Mouse (Mus musculus) erythroblast, embryonic 14.5 days (primary cell): ENCODE data around the gene Sgsm1. TPM values are rescaled to one million over a fixed set of nuclear protein-coding genes. Genes with fewer than 3 reads are reported as not detected.
"Not testable (repeated sequence)": the region's sequence is repeated elsewhere in the genome, so short reads cannot be mapped to it uniquely, and the experiment has no call there.

Experiments used
- H3K27me3 ChIP-seq: 2 replicates; pipeline ENCODE4 v1.6.1; 2012; ENCODE audit warnings: inconsistent platforms; ENCODE audit not compliant: control insufficient read depth
- H3K36me3 ChIP-seq: 2 replicates; pipeline ENCODE4 v1.6.1; 2012; ENCODE audit warnings: mild to moderate bottlenecking, inconsistent platforms; ENCODE audit not compliant: control insufficient read depth
- H3K4me1 ChIP-seq: 2 replicates; pipeline ENCODE4 v1.6.1; 2012; ENCODE audit warnings: inconsistent platforms; ENCODE audit not compliant: control insufficient read depth
- H3K4me3 ChIP-seq: replicated peaks from 2 replicates; pipeline ENCODE3; 2012; ENCODE audit warnings: moderate library complexity, mild to moderate bottlenecking, inconsistent platforms
- H3K9me3 ChIP-seq: 2 replicates; pipeline ENCODE4 v1.6.1; 2012; ENCODE audit warnings: low read length, inconsistent platforms, mixed read lengths; ENCODE audit not compliant: control insufficient read depth
- GATA1 ChIP-seq: IDR thresholded peaks from 2 replicates; pipeline ENCODE4 v1.6.1; 2012; ENCODE audit warnings: low read length, inconsistent platforms, mixed read lengths
- TAL1 ChIP-seq: IDR thresholded peaks from 3 replicates; pipeline ENCODE4 v1.6.1; 2012; ENCODE audit warnings: low read length, inconsistent platforms, mixed read lengths
- polyA plus RNA-seq: library from polyadenylated mRNA; stranded (reverse); fragments of >175 nt; gene quantifications from 2 replicates; pipeline ENCODE4 v1.2.3, GENCODE M21; 2012

Sgsm1 gene
- polyA plus RNA-seq, 1 experiment: not detected

DNA sequence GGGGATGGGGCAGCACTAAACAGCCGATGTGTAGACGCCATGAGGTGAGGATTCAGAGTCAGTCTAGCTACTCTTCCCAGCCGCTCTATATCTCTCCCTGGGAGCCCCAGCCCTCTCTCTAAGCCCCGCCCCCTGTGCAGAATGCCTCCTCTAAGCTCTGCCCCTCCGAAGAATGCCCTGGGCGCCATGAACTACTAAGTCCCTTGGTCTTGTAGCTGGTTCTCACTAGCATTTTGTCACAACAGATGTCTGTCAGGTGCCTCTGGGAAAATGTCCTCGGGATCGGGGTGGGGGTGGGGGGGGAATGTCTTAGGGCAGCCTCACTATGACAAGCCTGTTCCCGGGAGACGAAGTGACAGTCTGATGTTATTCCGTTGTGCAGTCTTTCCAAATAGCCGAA is 37.0 kb upstream of the Sgsm1 start:
- TF ChIP-seq TAL1 (no peak), GATA1 (no peak)
- H3K4me1 ChIP-seq: no peaks in the 10 kb centered on the region
- H3K36me3 ChIP-seq: no peaks in the 10 kb centered on the region
- no peaks in the 10 kb centered on the region for H3K9me3 ChIP-seq
- peaks cover 47% of the 10 kb centered on the region for H3K27me3 ChIP-seq
- no peak overlapping the region for H3K4me3 ChIP-seq

DNA sequence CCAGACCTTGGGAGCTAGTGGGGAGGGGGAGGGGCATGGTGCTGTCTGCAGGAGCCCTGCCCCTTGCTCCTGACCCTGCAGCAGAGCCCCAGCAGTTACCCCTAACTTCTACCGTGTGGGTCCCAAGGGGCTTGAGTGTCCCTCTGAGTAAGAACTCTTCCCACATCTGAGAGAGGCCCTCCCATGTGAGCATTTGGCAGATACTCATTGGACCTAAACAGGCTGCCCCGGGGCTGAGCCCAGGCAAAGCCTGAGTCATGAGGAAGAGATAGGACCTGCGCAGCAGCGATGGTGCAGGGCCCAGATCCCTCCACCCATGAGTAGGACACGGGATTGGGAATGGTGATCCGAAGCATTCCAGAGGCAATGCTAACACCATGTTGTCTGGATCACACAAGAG is 36.1 kb upstream of the Sgsm1 start:
- peaks cover 47% of the 10 kb centered on the region for H3K27me3 ChIP-seq
- H3K36me3 ChIP-seq, H3K4me1 ChIP-seq, H3K4me3 ChIP-seq, H3K9me3 ChIP-seq: not testable (repeated sequence)

DNA sequence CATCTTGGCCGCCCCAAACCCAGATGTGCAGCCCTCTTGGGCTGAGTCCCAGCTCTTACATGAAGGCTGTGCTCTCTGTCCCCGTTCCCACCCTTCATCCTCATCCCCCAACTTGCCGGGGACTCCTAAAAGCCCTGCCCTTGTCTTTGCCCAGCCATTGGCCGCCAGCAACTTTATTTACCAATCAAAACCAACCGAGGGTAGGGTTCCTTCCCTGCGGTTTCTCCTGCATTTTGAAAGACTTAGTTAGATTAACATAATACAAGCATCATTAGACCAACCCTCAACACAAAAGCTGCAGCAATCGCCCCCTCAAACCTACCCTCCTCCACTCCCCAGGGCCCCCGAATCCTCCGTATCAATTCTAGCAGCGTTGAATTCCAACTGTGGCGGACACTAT is 35.2 kb upstream of the Sgsm1 start:
- no peak for TF ChIP-seq TAL1
- TF ChIP-seq GATA1: no peak

DNA sequence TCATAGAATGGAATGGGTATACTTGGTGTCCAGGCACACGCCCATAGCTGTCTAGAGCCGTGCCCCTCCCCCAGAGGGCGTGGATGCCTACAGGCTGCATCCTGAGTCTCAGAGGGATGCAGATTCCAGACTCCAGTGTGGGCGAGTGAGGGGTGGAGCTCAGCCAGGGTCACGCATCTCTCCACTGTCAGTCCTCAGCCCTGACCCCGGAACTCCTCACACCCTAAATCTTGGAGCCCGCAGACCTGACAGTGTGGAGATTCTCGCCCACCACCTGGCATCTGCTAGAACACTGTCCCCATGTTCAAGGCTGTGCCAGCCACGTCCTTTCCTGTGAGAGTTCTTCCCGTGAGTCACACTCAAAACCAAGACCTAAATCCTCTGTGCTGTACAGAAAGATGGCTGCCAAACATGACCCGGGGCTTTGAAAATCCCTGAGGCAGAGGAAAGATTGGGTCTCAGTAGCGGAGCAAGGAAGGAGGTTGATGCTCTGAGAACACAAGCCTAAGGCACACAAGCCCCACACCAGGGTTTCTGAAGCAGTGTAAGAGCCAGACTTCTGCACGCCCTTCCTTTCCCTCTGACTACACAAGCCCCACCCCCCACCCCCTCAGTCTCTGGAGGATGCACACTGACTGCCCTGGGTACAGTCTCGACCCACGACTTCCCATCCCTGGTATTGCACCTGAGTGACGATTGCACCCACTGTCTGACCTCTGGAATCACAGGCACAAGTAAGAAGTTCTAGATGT is 34.2 kb upstream of the Sgsm1 start:
- Histone ChIP-seq H3K36me3 (no peaks in the 10 kb centered on the region), H3K9me3 (no peaks in the 10 kb centered on the region), H3K4me1 (no peaks in the 10 kb centered on the region), H3K27me3 (peaks cover 46% of the 10 kb centered on the region), H3K4me3 (no peak overlapping the region)
- no peak for TF ChIP-seq TAL1
- no peak for TF ChIP-seq GATA1

More for the DNA sequence above, 35.2 kb upstream of the Sgsm1 start:
- Histone ChIP-seq H3K4me1 (no peaks in the 10 kb centered on the region), H3K36me3 (no peaks in the 10 kb centered on the region), H3K27me3 (peaks cover 47% of the 10 kb centered on the region), H3K9me3 (no peaks in the 10 kb centered on the region), H3K4me3 (no peak overlapping the region)

DNA sequence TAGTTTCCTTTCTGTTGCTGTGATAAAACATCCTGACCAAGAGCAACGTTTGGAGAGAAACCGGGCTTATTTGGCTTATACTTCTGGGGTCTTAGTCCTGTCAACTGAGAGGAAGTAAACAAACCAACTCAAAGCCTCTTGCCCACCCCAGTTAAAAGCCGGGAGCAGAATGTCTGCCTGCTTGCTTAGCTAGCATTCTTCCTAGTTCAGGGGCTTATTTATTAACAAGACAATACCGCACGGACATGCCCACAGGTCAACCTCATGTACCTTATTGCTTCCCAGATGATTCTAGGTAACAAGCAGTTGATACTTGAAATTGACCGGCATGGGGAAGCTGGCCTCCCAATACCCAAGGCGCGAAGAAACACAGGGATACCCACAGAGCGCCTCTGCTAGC is 25.7 kb upstream of the Sgsm1 start:
- TF ChIP-seq GATA1 (no peak), TAL1 (no peak)
- H3K36me3 ChIP-seq: no peaks in the 10 kb centered on the region
- no peaks in the 10 kb centered on the region for H3K4me1 ChIP-seq
- peaks cover 44% of the 10 kb centered on the region for H3K27me3 ChIP-seq
- H3K4me3 ChIP-seq: no peak overlapping the region
- peaks cover 3% of the 10 kb centered on the region; the same call in 1 of the 2 replicates for H3K9me3 ChIP-seq

DNA sequence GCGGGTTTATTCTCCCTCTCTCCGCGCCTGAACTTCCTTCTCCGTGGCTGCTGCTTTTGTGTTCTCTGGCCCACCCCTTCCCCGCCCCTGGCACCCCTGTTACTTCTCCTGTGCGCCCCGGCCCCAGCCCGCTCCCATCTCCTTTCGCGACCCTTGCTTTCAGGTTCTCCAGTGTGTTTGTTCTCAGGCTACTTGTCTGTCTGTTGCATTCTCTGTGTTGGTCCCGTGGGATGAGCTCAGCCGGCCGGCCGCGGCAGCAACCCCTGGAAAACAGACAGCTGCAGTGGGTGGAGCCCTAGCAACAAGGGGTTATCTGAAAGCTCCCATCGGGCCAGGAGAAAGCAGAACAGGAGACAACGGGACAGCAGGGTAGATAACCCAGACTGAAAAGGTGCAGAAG is 25.1 kb upstream of the Sgsm1 start:
- no peaks in the 10 kb centered on the region for H3K36me3 ChIP-seq
- peaks cover 3% of the 10 kb centered on the region; the same call in 1 of the 2 replicates for H3K9me3 ChIP-seq
- H3K27me3 ChIP-seq: peaks cover 44% of the 10 kb centered on the region
- no peak overlapping the region for H3K4me3 ChIP-seq
- H3K4me1 ChIP-seq: no peaks in the 10 kb centered on the region
- TF ChIP-seq GATA1: no peak
- TF ChIP-seq TAL1: no peak

DNA sequence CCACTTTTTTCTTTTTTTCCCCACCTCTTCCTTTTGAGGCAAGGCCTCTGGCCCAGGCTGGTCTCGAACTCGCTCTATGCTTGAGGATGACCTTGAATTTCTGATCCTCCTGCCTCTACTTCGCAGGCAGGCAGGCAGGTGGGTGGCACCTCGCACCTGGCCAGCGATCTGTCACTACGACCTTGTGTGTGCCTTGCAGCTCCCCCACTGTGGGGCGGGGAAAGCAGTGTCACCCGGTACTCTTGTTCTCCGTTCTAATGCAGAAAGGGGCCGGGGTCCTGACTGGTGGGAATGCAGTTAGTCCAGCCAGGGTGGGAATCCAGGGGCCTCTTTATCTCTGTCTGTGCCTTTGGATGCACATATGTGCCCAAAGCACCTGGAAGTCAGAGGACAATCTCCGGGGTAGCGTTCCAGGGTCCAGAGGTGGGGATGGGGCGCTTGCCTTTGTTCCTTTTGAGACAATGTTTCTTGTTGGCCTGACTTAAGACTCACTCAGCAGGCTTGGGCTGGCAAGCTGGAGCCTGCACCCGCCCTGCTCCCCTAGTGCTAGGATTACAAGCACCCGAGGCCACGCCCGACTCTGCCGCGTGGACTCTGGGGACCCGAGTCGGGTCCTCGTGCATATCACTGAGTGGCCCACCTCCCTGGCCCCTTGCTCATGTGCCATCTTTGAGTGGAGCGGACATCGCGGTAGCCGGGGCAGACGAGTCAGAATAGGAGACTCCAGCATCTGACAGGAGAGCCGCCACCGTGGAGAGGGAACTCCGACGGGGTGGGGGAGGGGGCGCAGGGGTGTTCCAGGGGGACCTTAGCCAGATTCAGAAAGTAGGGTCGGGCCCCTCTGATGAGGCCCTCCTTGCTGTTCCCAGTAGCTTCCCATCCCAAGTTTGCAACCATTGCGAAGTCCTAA is 24.3 kb upstream of the Sgsm1 start:
- no peaks in the 10 kb centered on the region for H3K36me3 ChIP-seq
- H3K9me3 ChIP-seq: peaks cover 3% of the 10 kb centered on the region
- H3K27me3 ChIP-seq: peaks cover 44% of the 10 kb centered on the region
- TF ChIP-seq TAL1 (no peak), GATA1 (no peak)
- H3K4me1 ChIP-seq: no peaks in the 10 kb centered on the region
- no peak overlapping the region for H3K4me3 ChIP-seq

DNA sequence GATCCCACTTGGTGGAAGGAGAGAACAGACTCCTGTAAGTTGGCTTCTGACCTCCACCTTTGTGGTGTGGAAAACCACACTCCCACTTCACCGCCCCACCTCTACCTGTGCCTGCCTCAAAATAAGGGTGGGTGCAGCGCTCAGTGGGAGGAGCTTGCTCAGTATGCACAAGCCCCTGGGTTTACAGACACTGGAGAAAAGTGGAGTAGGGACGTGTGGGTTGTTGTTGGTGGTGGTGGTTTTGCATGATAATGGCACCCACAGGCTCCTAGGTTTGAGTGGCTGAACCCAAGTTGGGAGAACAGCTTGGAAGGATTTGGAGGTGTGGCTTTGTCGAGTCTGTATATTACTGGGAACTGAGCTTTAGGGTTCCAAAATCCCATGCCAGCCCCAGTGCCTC is 22.3 kb upstream of the Sgsm1 start:
- H3K4me3 ChIP-seq: no peak overlapping the region
- H3K9me3 ChIP-seq: peaks cover 21% of the 10 kb centered on the region
- no peaks in the 10 kb centered on the region for H3K4me1 ChIP-seq
- H3K36me3 ChIP-seq: no peaks in the 10 kb centered on the region
- TF ChIP-seq GATA1 (no peak), TAL1 (no peak)
- peaks cover 44% of the 10 kb centered on the region for H3K27me3 ChIP-seq

DNA sequence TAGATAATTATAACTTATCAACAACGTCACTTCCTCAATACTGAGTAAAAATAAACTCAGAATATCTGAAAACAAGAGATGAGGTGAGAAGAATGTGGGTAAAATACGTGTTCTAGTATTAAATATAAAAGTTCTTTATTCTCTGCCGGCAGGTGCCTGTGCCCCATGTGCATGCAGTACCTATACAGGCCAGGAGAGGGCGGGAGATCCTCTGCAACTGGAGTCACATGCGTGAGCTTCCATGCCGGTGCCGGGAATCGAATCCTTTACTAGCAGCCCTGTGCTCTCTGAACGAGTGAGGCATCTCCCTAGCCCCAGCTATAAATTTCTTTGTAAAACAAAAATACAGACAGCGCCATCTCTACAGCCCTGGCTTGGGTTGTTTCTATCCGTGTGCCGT is 21.7 kb upstream of the Sgsm1 start:
- TF ChIP-seq GATA1: no peak
- no peak for TF ChIP-seq TAL1
- no peaks in the 10 kb centered on the region for H3K36me3 ChIP-seq
- H3K27me3 ChIP-seq: peaks cover 42% of the 10 kb centered on the region
- peaks cover 24% of the 10 kb centered on the region for H3K9me3 ChIP-seq
- no peaks in the 10 kb centered on the region for H3K4me1 ChIP-seq
- no peak overlapping the region for H3K4me3 ChIP-seq
